Mouse (Mus musculus): Measurements from ENCODE around the gene Pusl1. TPM values are rescaled to one million over a fixed set of nuclear protein-coding genes. Genes with fewer than 3 reads are reported as not detected.
A peak's percentile ranks its signal among the peaks of the same experiment; 100 is the strongest.

Pusl1 gene
- polyA plus RNA-seq, 1 experiment from 2014 or later = 50.5 TPM

DNA sequence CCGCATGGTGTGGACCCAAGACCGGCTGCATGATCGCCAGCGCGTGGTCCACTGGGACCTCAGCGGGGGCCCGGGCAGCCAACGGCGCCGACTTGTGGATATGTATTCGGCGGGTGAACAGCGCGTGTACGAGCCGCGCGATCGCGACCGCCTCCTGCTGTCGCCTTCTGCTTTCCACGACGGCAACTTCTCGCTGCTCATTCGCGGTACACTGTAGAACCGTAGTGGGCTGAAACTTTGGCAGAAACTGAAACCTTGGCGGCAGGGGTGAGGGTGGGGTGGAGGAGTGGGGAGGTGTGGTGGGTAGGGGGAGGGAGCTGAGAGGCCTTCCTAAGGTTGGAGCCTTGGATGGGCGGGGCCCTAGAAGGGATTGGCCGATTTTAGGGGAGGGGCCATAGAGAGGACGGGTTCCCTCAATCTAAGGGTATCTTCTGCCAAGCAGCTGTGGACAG is 50.6 kb downstream of the Pusl1 start:
- H3K36me3 ChIP-seq (ENCODE audit: control insufficient read depth, insufficient read depth, low read length) = peaks cover 13% of the 10 kb centered on the region
- no peaks in the 10 kb centered on the region for H3K27me3 ChIP-seq (ENCODE audit: control insufficient read depth, insufficient read depth, low read length)
- peak; percentile 70 for ATAC-seq (ENCODE audit: low FRiP score, low TSS enrichment)
- peaks cover 17% of the 10 kb centered on the region for H3K4me1 ChIP-seq (ENCODE audit: control insufficient read depth, insufficient read depth, low read length)
- no peaks in the 10 kb centered on the region for H3K9me3 ChIP-seq (ENCODE audit: control insufficient read depth, low read length)
- peak overlapping the region; percentile 58; the same call in 1 of the 2 replicates for H3K9ac ChIP-seq (ENCODE audit: low read depth, low read length)
- under 1% methylated on average over 32 of the region's 32 CpGs for WGBS
- 0 out of 2 replicates have a peak overlapping the region, but pooled peaks have one; percentile 76 for H3K27ac ChIP-seq (ENCODE audit: low read depth, low read length)
- peak overlapping the region; percentile 48 for H3K4me3 ChIP-seq (ENCODE audit: low read length)
- H3K4me2 ChIP-seq (replicated peaks; ENCODE audit: low read depth, low read length) = peak overlapping the region; percentile 76

DNA sequence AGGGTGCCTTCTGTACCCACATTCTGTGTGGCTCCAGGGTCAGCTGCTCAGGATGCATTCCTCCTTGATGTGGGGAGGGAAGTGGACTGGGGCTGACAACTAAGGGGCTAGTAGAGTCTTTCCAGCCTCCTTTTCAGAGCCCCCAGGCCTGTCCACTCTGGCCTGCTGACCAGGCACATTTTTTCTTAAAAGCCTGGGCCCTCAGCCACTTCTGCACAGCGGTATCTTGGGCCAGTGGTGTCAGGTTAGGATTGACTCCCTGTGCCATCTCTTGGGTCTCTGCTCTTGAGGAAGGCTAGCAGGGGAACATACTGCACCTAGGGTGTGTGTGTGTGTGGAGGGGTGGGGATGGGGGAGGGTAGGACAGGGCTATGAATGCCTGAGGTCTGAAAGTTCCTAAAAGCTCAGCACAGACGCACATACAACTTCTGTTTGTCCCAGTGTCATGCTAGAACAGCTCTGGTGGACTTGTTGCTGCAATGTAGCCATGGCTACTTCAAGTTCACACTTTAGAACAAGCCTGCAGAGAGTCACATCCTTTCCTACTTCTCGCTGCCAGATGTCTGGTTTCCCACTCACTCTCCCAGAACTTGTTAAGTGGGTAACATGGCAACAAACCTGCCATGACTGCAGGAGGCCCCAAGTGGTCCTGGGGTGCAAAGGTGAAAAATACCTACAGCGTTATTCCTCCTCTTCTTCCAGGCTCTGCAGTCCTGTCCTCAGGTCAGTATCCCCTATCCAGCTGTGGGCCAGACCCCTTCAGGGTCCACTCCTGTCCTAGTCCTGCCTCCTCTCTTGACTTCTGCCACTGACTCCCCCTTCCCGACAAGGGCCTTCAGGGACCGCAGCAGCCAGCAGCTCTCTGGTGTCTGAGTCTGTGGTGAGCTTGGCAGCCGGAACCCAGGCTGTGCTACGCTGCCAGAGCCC is 51.2 kb downstream of the Pusl1 start:
- no peaks in the 10 kb centered on the region for H3K27me3 ChIP-seq (ENCODE audit: control insufficient read depth, insufficient read depth, low read length)
- peaks cover 13% of the 10 kb centered on the region for H3K36me3 ChIP-seq (ENCODE audit: control insufficient read depth, insufficient read depth, low read length)
- H3K9me3 ChIP-seq (ENCODE audit: control insufficient read depth, low read length) = no peaks in the 10 kb centered on the region
- peaks cover 17% of the 10 kb centered on the region for H3K4me1 ChIP-seq (ENCODE audit: control insufficient read depth, insufficient read depth, low read length)
- H3K27ac ChIP-seq (ENCODE audit: low read depth, low read length) = peak overlapping the region; percentile 76
- ATAC-seq (ENCODE audit: low FRiP score, low TSS enrichment) = peak; percentile 17
- 10% methylated on average over 8 of the region's 8 CpGs for WGBS
- peak overlapping the region; percentile 76 for H3K4me2 ChIP-seq (replicated peaks; ENCODE audit: low read depth, low read length)
- H3K9ac ChIP-seq (ENCODE audit: low read depth, low read length) = peak overlapping the region; percentile 58
- peak overlapping the region; percentile 48 for H3K4me3 ChIP-seq (ENCODE audit: low read length)

DNA sequence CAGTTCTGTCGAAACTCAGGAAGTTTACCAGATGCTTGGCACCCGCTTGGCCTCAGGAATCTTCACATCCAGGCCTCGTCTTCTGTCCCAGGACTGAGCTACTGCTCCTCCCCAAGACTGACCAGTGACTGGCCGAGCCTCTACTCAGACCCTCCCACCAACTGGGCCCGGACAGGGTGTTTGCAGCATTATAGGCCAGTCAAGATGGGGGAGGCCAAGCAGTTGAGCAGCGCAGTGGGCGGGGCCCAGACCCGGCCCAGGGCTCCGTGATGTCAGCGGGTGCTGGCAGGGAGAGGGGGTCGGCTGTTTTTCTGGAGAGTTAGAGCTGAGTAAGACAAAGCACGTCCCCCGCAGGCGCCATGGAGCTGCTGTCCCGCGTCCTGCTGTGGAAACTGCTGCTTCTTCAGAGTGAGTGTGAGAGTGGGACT is 52.1 kb downstream of the Pusl1 start, which contains the start of gene Mxra8:
Mxra8 (plus strand) TSS at position 198 of the 428 bp plus-strand sequence.
- Histone ChIP-seq H3K4me3 (ENCODE audit: low read length) (peak within 1 kb of the TSS; percentile 48), H3K9ac (ENCODE audit: low read depth, low read length) (peak within 1 kb of the TSS; percentile 58), H3K36me3 (ENCODE audit: control insufficient read depth, insufficient read depth, low read length) (peaks cover 13% of the 10 kb centered on the region), H3K27ac (ENCODE audit: low read depth, low read length) (peak within 1 kb of the TSS; percentile 76), H3K9me3 (ENCODE audit: control insufficient read depth, low read length) (no peaks in the 10 kb centered on the region), H3K4me1 (ENCODE audit: control insufficient read depth, insufficient read depth, low read length) (peaks cover 17% of the 10 kb centered on the region), H3K27me3 (ENCODE audit: control insufficient read depth, insufficient read depth, low read length) (no peaks in the 10 kb centered on the region), H3K4me2 (replicated peaks; ENCODE audit: low read depth, low read length) (peak within 1 kb of the TSS; percentile 76)
- ATAC-seq (ENCODE audit: low FRiP score, low TSS enrichment) = peak; percentile 93
- 2% methylated on average over 16 of the region's 16 CpGs for WGBS

GRCm38 (mm10) chr4:155838187-155839153 is 53.1 kb downstream of the Pusl1 start:
- peak overlapping the region; percentile 76; the same call in 1 of the 2 replicates for H3K4me2 ChIP-seq (replicated peaks; ENCODE audit: low read depth, low read length)
- no peaks in the 10 kb centered on the region for H3K27me3 ChIP-seq (ENCODE audit: control insufficient read depth, insufficient read depth, low read length)
- H3K4me3 ChIP-seq (ENCODE audit: low read length) = no peak overlapping the region
- H3K9ac ChIP-seq (ENCODE audit: low read depth, low read length) = no peak overlapping the region
- peaks cover 22% of the 10 kb centered on the region for H3K4me1 ChIP-seq (ENCODE audit: control insufficient read depth, insufficient read depth, low read length)
- peaks cover 12% of the 10 kb centered on the region for H3K36me3 ChIP-seq (ENCODE audit: control insufficient read depth, insufficient read depth, low read length)
- no peak for ATAC-seq (ENCODE audit: low FRiP score, low TSS enrichment)
- peak overlapping the region; percentile 44; the same call in 1 of the 2 replicates for H3K27ac ChIP-seq (ENCODE audit: low read depth, low read length)
- 53% methylated on average over 8 of the region's 8 CpGs for WGBS
- H3K9me3 ChIP-seq (ENCODE audit: control insufficient read depth, low read length) = no peaks in the 10 kb centered on the region

Small RNA genes lying within 50 kb of the gene (microRNA-seq; reads per million reads assigned to microRNA genes)
- not detected for gene Gm22991

Other genes with a start within 250 kb of the Pusl1 start
- gene Gm10563, start 246.4 kb downstream of the Pusl1 start, polyA plus RNA-seq (2014; fragmentation: Nextera tagmentation; extraction: Ambion mirVana) = not detected in 2 replicates
- 28.9 and 43.1 TPM in 2 replicates for gene Mmp23, start 238.4 kb downstream of the Pusl1 start, polyA plus RNA-seq (2014; fragmentation: Nextera tagmentation; extraction: Ambion mirVana)
- gene Mib2, start 222.6 kb downstream of the Pusl1 start, polyA plus RNA-seq (2014; fragmentation: Nextera tagmentation; extraction: Ambion mirVana) = 14.3 and 18.0 TPM in 2 replicates
- 2.8 and 4.5 TPM in 2 replicates for gene Fndc10, start 197.4 kb downstream of the Pusl1 start, polyA plus RNA-seq (2014; fragmentation: Nextera tagmentation; extraction: Ambion mirVana)
- gene Ssu72, start 187.0 kb downstream of the Pusl1 start, polyA plus RNA-seq (2014; fragmentation: Nextera tagmentation; extraction: Ambion mirVana) = 149 and 178 TPM in 2 replicates
- gene Tmem240, start 157.0 kb downstream of the Pusl1 start, polyA plus RNA-seq (2014; fragmentation: Nextera tagmentation; extraction: Ambion mirVana) = 0.49 and 0.88 TPM in 2 replicates
- gene Atad3a, start 130.7 kb downstream of the Pusl1 start, polyA plus RNA-seq (2014; fragmentation: Nextera tagmentation; extraction: Ambion mirVana) = 85.8 and 112 TPM in 2 replicates
- gene Vwa1, start 117.1 kb downstream of the Pusl1 start, polyA plus RNA-seq (2014; fragmentation: Nextera tagmentation; extraction: Ambion mirVana) = 4.1 and 4.9 TPM in 2 replicates
- 0.20 and 0.32 TPM in 2 replicates for gene Tmem88b, start 105.9 kb downstream of the Pusl1 start, polyA plus RNA-seq (2014; fragmentation: Nextera tagmentation; extraction: Ambion mirVana)
- gene Ankrd65, start 101.3 kb downstream of the Pusl1 start, polyA plus RNA-seq (2014; fragmentation: Nextera tagmentation; extraction: Ambion mirVana) = 0.40 and 0.43 TPM in 2 replicates
- 226 and 291 TPM in 2 replicates for gene Mrpl20, start 88.9 kb downstream of the Pusl1 start, polyA plus RNA-seq (2014; fragmentation: Nextera tagmentation; extraction: Ambion mirVana)
- 115 and 174 TPM in 2 replicates for gene Ccnl2, start 79.3 kb downstream of the Pusl1 start, polyA plus RNA-seq (2014; fragmentation: Nextera tagmentation; extraction: Ambion mirVana)
- gene Aurkaip1, start 60.5 kb downstream of the Pusl1 start, polyA plus RNA-seq (2014; fragmentation: Nextera tagmentation; extraction: Ambion mirVana) = 134 and 155 TPM in 2 replicates
- gene Mxra8, start 52.1 kb downstream of the Pusl1 start, polyA plus RNA-seq (2014; fragmentation: Nextera tagmentation; extraction: Ambion mirVana) = 72.1 and 75.1 TPM in 2 replicates
- 6.3 and 7.2 TPM in 2 replicates for gene Dvl1, start 44.4 kb downstream of the Pusl1 start, polyA plus RNA-seq (2014; fragmentation: Nextera tagmentation; extraction: Ambion mirVana)
- 0.14 and 0.38 TPM in 2 replicates for gene Tas1r3, start 28.4 kb downstream of the Pusl1 start, polyA plus RNA-seq (2014; fragmentation: Nextera tagmentation; extraction: Ambion mirVana)
- 11.1 and 18.8 TPM in 2 replicates for gene Cptp, start 22.3 kb downstream of the Pusl1 start, polyA plus RNA-seq (2014; fragmentation: Nextera tagmentation; extraction: Ambion mirVana)
- 73.1 and 74.6 TPM in 2 replicates for gene Ints11, start 22.2 kb downstream of the Pusl1 start, polyA plus RNA-seq (2014; fragmentation: Nextera tagmentation; extraction: Ambion mirVana)
- gene Acap3, start within 50 bp of the Pusl1 start, polyA plus RNA-seq (2014; fragmentation: Nextera tagmentation; extraction: Ambion mirVana) = 10.3 and 15.5 TPM in 2 replicates
- gene Ube2j2, start 52.0 kb upstream of the Pusl1 start, polyA plus RNA-seq (2014; fragmentation: Nextera tagmentation; extraction: Ambion mirVana) = 121 and 127 TPM in 2 replicates
- 129 and 142 TPM in 2 replicates for gene C1qtnf12, start 70.5 kb upstream of the Pusl1 start, polyA plus RNA-seq (2014; fragmentation: Nextera tagmentation; extraction: Ambion mirVana)
- gene B3galt6, start 100.9 kb upstream of the Pusl1 start, polyA plus RNA-seq (2014; fragmentation: Nextera tagmentation; extraction: Ambion mirVana) = 20.0 and 20.8 TPM in 2 replicates
- 131 and 165 TPM in 2 replicates for gene Sdf4, start 101.1 kb upstream of the Pusl1 start, polyA plus RNA-seq (2014; fragmentation: Nextera tagmentation; extraction: Ambion mirVana)
- 0.76 and 0.77 TPM in 2 replicates for gene Tnfrsf4, start 122.1 kb upstream of the Pusl1 start, polyA plus RNA-seq (2014; fragmentation: Nextera tagmentation; extraction: Ambion mirVana)
- gene Tnfrsf18, start 134.4 kb upstream of the Pusl1 start, polyA plus RNA-seq (2014; fragmentation: Nextera tagmentation; extraction: Ambion mirVana) = 2.3 and 2.8 TPM in 2 replicates
- gene Ttll10, start 167.6 kb upstream of the Pusl1 start, polyA plus RNA-seq (2014; fragmentation: Nextera tagmentation; extraction: Ambion mirVana) = 3.5 and 6.0 TPM in 2 replicates
- gene 9430015G10Rik, start 218.2 kb upstream of the Pusl1 start, polyA plus RNA-seq (2014; fragmentation: Nextera tagmentation; extraction: Ambion mirVana) = 30.2 and 47.3 TPM in 2 replicates
- 0.35 and 0.57 TPM in 2 replicates for gene Rnf223, start 238.7 kb upstream of the Pusl1 start, polyA plus RNA-seq (2014; fragmentation: Nextera tagmentation; extraction: Ambion mirVana)

Data from kidney, embryonic 14.5 days (tissue).